Mouse (Mus musculus): ENCODE measurements around the gene Ssu72. TPM values are rescaled to one million over a fixed set of nuclear protein-coding genes. Genes with fewer than 3 reads are reported as not detected.

Ssu72 gene
- polyA plus RNA-seq, 1 experiment from 2014 or later, result 91.2 TPM

DNA sequence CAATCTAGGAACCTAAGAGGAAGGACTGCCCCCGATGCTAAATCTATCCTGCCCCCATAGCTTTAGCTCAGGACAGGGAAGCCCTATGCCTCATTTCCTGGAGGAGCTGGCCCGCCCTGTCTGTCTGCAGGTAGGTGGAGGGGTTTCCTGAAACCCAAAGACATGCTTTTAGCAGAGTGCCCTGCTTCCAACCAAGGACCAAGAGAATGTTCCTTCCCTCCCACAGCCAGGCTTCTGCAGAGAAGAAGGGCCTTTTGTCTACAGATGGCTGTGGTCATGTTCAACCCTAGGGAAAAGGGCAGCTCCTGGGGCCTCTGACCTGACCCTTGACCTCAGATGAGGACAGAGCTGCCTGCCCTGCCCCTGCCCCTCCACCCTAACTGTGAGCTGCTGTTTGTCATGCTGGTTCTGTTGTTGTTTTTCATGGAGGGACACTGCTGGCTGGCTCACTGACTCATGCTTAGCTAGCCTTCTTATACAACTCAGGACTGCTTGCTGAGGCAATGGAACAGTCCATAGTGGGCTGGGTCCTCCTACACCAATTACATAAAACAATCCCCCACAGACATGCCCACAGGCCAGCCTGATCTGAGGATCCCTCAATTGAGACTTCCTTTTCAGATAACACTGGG lies 72.2 kb downstream of the Ssu72 start:
- Histone ChIP-seq H3K27me3 (replicated peaks) (peaks cover 84% of the 10 kb centered on the region), H3K9ac (no peak overlapping the region), H3K9me3 (replicated peaks) (no peaks in the 10 kb centered on the region), H3K36me3 (no peaks in the 10 kb centered on the region), H3K4me1 (peaks cover 30% of the 10 kb centered on the region), H3K4me3 (no peak overlapping the region), H3K4me2 (no peak overlapping the region), H3K27ac (no peak overlapping the region)
- 19% methylated on average over 2 of the region's 2 CpGs for WGBS (ENCODE audit: insufficient replicate concordance)
- no peak for ATAC-seq

DNA sequence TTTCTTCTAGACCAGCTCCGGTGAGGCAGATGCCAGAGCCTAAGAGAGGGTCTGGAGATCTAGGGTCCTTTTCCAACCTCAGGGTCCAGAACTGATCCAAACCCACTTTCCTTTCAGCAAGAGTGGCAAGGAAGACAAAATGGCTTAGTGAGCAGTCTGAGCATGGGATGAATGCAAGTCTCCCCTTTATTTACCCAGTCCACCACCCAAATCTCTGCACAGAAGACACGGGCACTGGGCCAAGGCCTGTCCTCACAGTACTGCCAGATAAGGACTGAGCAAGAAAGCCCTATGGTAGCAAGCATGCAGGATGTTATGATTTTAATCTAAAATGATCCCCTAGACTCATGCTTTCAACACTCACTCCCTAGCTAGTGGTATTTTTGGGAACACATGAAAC lies 73.2 kb downstream of the Ssu72 start:
- H3K4me3 ChIP-seq, result no peak overlapping the region
- 61% methylated on average over 2 of the region's 2 CpGs for WGBS (ENCODE audit: insufficient replicate concordance)

DNA sequence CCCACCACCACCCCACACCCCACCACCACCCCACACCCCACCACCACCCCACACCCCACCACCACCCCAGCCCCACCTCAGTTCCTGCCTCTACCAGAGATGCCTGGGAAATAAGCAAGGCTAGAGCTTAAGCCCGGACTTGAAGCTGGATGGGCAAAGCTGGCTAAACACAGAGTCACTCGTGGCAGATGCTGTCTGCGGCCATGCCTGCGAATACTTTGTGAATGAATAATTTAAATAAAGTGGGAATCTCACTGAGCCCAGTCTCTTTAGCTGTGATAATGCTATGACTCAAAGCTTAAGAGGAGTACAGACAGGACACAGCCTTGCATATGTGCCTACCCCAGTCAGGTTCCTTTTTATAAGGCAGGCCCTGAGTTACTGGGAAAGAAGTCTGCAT lies 74.9 kb downstream of the Ssu72 start:
- no peak for ATAC-seq
- H3K27me3 ChIP-seq (replicated peaks), result peaks cover 74% of the 10 kb centered on the region

More for the DNA sequence above, 73.2 kb downstream of the Ssu72 start:
- Histone ChIP-seq H3K27ac (no peak overlapping the region), H3K9ac (no peak overlapping the region), H3K4me1 (peaks cover 30% of the 10 kb centered on the region), H3K27me3 (replicated peaks) (peaks cover 84% of the 10 kb centered on the region), H3K4me2 (no peak overlapping the region), H3K9me3 (replicated peaks) (no peaks in the 10 kb centered on the region), H3K36me3 (no peaks in the 10 kb centered on the region)
- no peak for ATAC-seq

DNA sequence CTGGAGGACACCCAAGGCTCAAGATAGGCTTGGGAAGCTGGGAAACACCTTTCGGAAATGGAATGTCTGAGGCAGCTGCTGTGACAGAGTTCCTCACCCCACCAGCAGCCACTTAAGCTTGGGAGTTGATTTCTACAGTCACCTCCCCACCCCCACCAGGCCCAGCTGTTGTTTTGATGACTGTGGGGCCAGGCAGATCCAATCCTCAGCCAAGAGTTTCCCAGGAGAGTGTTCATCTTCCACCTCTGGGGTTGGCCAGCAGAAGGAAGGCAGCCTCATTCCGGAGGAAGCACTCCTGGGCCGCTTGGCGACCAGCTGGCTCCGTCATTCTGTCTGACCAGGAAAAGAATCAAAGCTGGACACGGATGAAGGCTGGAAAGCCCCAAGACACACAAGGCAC lies 76.3 kb downstream of the Ssu72 start:
- H3K27ac ChIP-seq, result no peak overlapping the region
- no peak for ATAC-seq
- H3K4me2 ChIP-seq, result no peak overlapping the region
- 30% methylated on average over 6 of the region's 6 CpGs for WGBS (ENCODE audit: insufficient replicate concordance)
- H3K36me3 ChIP-seq, result no peaks in the 10 kb centered on the region
- peaks cover 68% of the 10 kb centered on the region for H3K27me3 ChIP-seq (replicated peaks)
- H3K9me3 ChIP-seq (replicated peaks), result no peaks in the 10 kb centered on the region
- H3K4me1 ChIP-seq, result peaks cover 34% of the 10 kb centered on the region
- no peak overlapping the region for H3K4me3 ChIP-seq
- no peak overlapping the region for H3K9ac ChIP-seq

More for the DNA sequence above, 74.9 kb downstream of the Ssu72 start:
- H3K36me3 ChIP-seq, result no peaks in the 10 kb centered on the region
- H3K9me3 ChIP-seq (replicated peaks), result no peaks in the 10 kb centered on the region
- no peak overlapping the region for H3K4me2 ChIP-seq
- H3K9ac ChIP-seq, result no peak overlapping the region
- H3K4me1 ChIP-seq, result peaks cover 30% of the 10 kb centered on the region
- 66% methylated on average over 4 of the region's 4 CpGs for whole genome bisulfite sequencing (ENCODE audit: insufficient replicate concordance)
- H3K27ac ChIP-seq, result no peak overlapping the region
- no peak overlapping the region for H3K4me3 ChIP-seq

Other genes starting within 250 kb of the Ssu72 start
- not detected in 2 replicates for gene Tmem52, start 235.7 kb upstream of the Ssu72 start, polyA plus RNA-seq (2016; fragmentation: Nextera tagmentation; extraction: Ambion mirVana)
- 174 and 177 TPM in 2 replicates for gene Gnb1, start 213.4 kb upstream of the Ssu72 start, polyA plus RNA-seq (2016; fragmentation: Nextera tagmentation; extraction: Ambion mirVana)
- 75.9 and 78.0 TPM in 2 replicates for gene Nadk, start 142.4 kb upstream of the Ssu72 start, polyA plus RNA-seq (2016; fragmentation: Nextera tagmentation; extraction: Ambion mirVana)
- 7.1 and 7.3 TPM in 2 replicates for gene Slc35e2, start 103.4 kb upstream of the Ssu72 start, polyA plus RNA-seq (2016; fragmentation: Nextera tagmentation; extraction: Ambion mirVana)
- 41.1 and 45.5 TPM in 2 replicates for gene Cdk11b, start 79.9 kb upstream of the Ssu72 start, polyA plus RNA-seq (2016; fragmentation: Nextera tagmentation; extraction: Ambion mirVana)
- gene Gm10563, start 59.4 kb upstream of the Ssu72 start, polyA plus RNA-seq (2016; fragmentation: Nextera tagmentation; extraction: Ambion mirVana), result not detected in 2 replicates
- gene Mmp23, start 51.4 kb upstream of the Ssu72 start, polyA plus RNA-seq (2016; fragmentation: Nextera tagmentation; extraction: Ambion mirVana), result 8.1 and 9.2 TPM in 2 replicates
- gene Mib2, start 35.6 kb upstream of the Ssu72 start, polyA plus RNA-seq (2016; fragmentation: Nextera tagmentation; extraction: Ambion mirVana), result 7.2 and 7.4 TPM in 2 replicates
- gene Fndc10, start 10.5 kb upstream of the Ssu72 start, polyA plus RNA-seq (2016; fragmentation: Nextera tagmentation; extraction: Ambion mirVana), result 1.9 and 2.0 TPM in 2 replicates
- gene Tmem240, start 30.0 kb downstream of the Ssu72 start, polyA plus RNA-seq (2016; fragmentation: Nextera tagmentation; extraction: Ambion mirVana), result 0.17 and 0.24 TPM in 2 replicates
- 101 and 110 TPM in 2 replicates for gene Atad3a, start 56.3 kb downstream of the Ssu72 start, polyA plus RNA-seq (2016; fragmentation: Nextera tagmentation; extraction: Ambion mirVana)
- gene Vwa1, start 69.9 kb downstream of the Ssu72 start, polyA plus RNA-seq (2016; fragmentation: Nextera tagmentation; extraction: Ambion mirVana), result 0.49 and 0.73 TPM in 2 replicates
- gene Tmem88b, start 81.1 kb downstream of the Ssu72 start, polyA plus RNA-seq (2016; fragmentation: Nextera tagmentation; extraction: Ambion mirVana), result 0.32 TPM in 2 replicates
- not detected in 2 replicates for gene Ankrd65, start 85.6 kb downstream of the Ssu72 start, polyA plus RNA-seq (2016; fragmentation: Nextera tagmentation; extraction: Ambion mirVana)
- 223 and 228 TPM in 2 replicates for gene Mrpl20, start 98.1 kb downstream of the Ssu72 start, polyA plus RNA-seq (2016; fragmentation: Nextera tagmentation; extraction: Ambion mirVana)
- gene Ccnl2, start 107.7 kb downstream of the Ssu72 start, polyA plus RNA-seq (2016; fragmentation: Nextera tagmentation; extraction: Ambion mirVana), result 98.8 and 101 TPM in 2 replicates
- gene Aurkaip1, start 126.5 kb downstream of the Ssu72 start, polyA plus RNA-seq (2016; fragmentation: Nextera tagmentation; extraction: Ambion mirVana), result 146 and 153 TPM in 2 replicates
- 8.1 and 9.2 TPM in 2 replicates for gene Mxra8, start 134.9 kb downstream of the Ssu72 start, polyA plus RNA-seq (2016; fragmentation: Nextera tagmentation; extraction: Ambion mirVana)
- gene Dvl1, start 142.6 kb downstream of the Ssu72 start, polyA plus RNA-seq (2016; fragmentation: Nextera tagmentation; extraction: Ambion mirVana), result 10.7 and 12.1 TPM in 2 replicates
- 0.07 and 0.11 TPM in 2 replicates for gene Tas1r3, start 158.6 kb downstream of the Ssu72 start, polyA plus RNA-seq (2016; fragmentation: Nextera tagmentation; extraction: Ambion mirVana)
- gene Cptp, start 164.6 kb downstream of the Ssu72 start, polyA plus RNA-seq (2016; fragmentation: Nextera tagmentation; extraction: Ambion mirVana), result 10.3 and 10.8 TPM in 2 replicates
- 50.0 and 51.4 TPM in 2 replicates for gene Ints11, start 164.7 kb downstream of the Ssu72 start, polyA plus RNA-seq (2016; fragmentation: Nextera tagmentation; extraction: Ambion mirVana)
- gene Pusl1, start 187.0 kb downstream of the Ssu72 start, polyA plus RNA-seq (2016; fragmentation: Nextera tagmentation; extraction: Ambion mirVana), result 32.7 and 33.6 TPM in 2 replicates
- 13.4 and 13.6 TPM in 2 replicates for gene Acap3, start 187.0 kb downstream of the Ssu72 start, polyA plus RNA-seq (2016; fragmentation: Nextera tagmentation; extraction: Ambion mirVana)
- gene Ube2j2, start 239.0 kb downstream of the Ssu72 start, polyA plus RNA-seq (2016; fragmentation: Nextera tagmentation; extraction: Ambion mirVana), result 106 and 111 TPM in 2 replicates